In the genomic region with DNA sequence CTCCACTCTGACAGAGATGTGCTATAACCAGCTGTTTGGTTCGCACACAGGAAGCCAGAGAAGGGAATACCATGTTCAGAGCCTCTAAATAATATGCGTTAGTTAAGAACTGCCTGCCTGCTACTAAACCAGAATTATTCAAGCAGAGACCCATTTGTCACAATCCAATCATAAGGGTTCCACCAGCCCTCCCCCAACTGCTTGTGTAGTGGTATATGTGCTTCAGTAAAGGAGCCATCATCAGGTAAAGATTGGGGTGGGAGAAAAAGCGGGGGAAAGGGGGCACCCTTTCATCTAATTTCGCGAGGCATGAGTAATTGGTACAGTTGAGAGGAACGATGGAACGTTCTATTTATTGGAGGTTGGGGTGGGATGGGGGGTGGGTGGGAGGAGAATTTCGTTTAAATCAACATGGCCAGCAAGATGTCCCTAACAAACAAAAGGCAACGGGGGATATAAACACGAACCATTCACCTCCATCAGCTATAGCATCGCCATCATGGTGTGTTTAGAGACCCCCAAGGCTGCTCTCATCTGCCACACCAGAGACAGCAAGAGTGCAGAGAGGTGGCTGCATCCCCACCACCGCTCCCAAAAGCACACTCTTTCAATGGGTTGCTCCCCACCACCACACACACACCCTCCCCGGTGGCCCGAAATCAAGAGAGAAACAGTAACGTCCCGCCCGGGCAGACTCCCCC, we compare ENCODE assay signal across 8 mouse cellular contexts. TPM values are rescaled to one million over a fixed set of nuclear protein-coding genes. Genes with fewer than 3 reads are reported as not detected.
DNase-seq lines count a peak whose midpoint lies in the region; ATAC-seq and TF ChIP-seq lines count a peak whose summit lies in the region.

No protein-coding gene starts in this region.

- H3ac ChIP-seq in myocyte (ENCODE audit: control insufficient read depth, insufficient read length): peak overlapping the region; percentile 62

- H3K27me3 ChIP-seq in kidney, embryonic 14.5 days (ENCODE audit: control insufficient read depth, insufficient read depth, low read length): no peaks in the 10 kb centered on the region
- H3K27me3 ChIP-seq in intestine, embryonic 14.5 days (replicated peaks; ENCODE audit: control insufficient read depth, insufficient read depth, low read length): no peaks in the 10 kb centered on the region
- no peaks in the 10 kb centered on the region for H3K27me3 ChIP-seq in myocyte (ENCODE audit: control insufficient read depth, insufficient read depth, insufficient read length)

- no peak for TF ChIP-seq POLR2A in myocyte (IDR thresholded peaks at IDR 0.05; ENCODE audit: insufficient read length, low read depth)

- H3K4me3 ChIP-seq in kidney, embryonic 14.5 days (ENCODE audit: low read length): peak overlapping the region; percentile 98
- H3K4me3 ChIP-seq in brown adipose tissue, adult 24 weeks (ENCODE audit: insufficient read depth, low read depth, low read length): peak overlapping the region; percentile 83
- peak overlapping the region; percentile 74 for H3K4me3 ChIP-seq in intestine, embryonic 14.5 days (ENCODE audit: low read depth, low read length)
- H3K4me3 ChIP-seq in myocyte: peak overlapping the region; percentile 56

- 4% methylated on average over 15 of the region's 17 CpGs for WGBS in kidney, embryonic 14.5 days
- 2% methylated on average over 17 of the region's 17 CpGs for WGBS in intestine, embryonic 14.5 days

- peak overlapping the region; percentile 65 for H3K4me2 ChIP-seq in kidney, embryonic 14.5 days (replicated peaks; ENCODE audit: low read depth, low read length)
- H3K4me2 ChIP-seq in intestine, embryonic 14.5 days (ENCODE audit: low read length): peak overlapping the region; percentile 89
- peak overlapping the region; percentile 76 for H3K4me2 ChIP-seq in myocyte (ENCODE audit: low read depth)

- DNase-seq in kidney, postnatal 25 days: no peak
- peak; percentile 33 for DNase-seq in CD4-positive helper T cell, adult 2 months (ENCODE audit: low read depth, low spot score)
- DNase-seq in intestine, embryonic 14.5 days (ENCODE audit: low spot score): peak; percentile 80
- no peak for DNase-seq in spleen, postnatal 36 days (ENCODE audit: low spot score in 2 of 2)

- H3K9ac ChIP-seq in kidney, embryonic 14.5 days (ENCODE audit: low read depth, low read length): peak overlapping the region; percentile 88
- peak overlapping the region; percentile 87 for H3K9ac ChIP-seq in intestine, embryonic 14.5 days (ENCODE audit: low read length)

- H3K79me2 ChIP-seq in myocyte (ENCODE audit: control insufficient read depth, insufficient read depth): peaks cover 55% of the 10 kb centered on the region

- peak overlapping the region; percentile 97; the same call in 1 of the 2 replicates for H3K27ac ChIP-seq in kidney, embryonic 14.5 days (ENCODE audit: low read depth, low read length)
- H3K27ac ChIP-seq in brown adipose tissue, adult 24 weeks (replicated peaks; ENCODE audit: low read depth, low read length): no peak overlapping the region
- peak overlapping the region; percentile 96 for H3K27ac ChIP-seq in intestine, embryonic 14.5 days (ENCODE audit: low read depth)

- H3K4me1 ChIP-seq in kidney, embryonic 14.5 days (ENCODE audit: control insufficient read depth, insufficient read depth, low read length): peaks cover 7% of the 10 kb centered on the region
- H3K4me1 ChIP-seq in brown adipose tissue, adult 24 weeks (ENCODE audit: control insufficient read depth, insufficient read depth, insufficient read length, low read length): no peaks in the 10 kb centered on the region
- peaks cover 18% of the 10 kb centered on the region for H3K4me1 ChIP-seq in intestine, embryonic 14.5 days (replicated peaks; ENCODE audit: control insufficient read depth, insufficient read depth, low read length)

- 0 out of 2 replicates have a peak, but pooled peaks have one; percentile 3 for ATAC-seq in kidney, embryonic 14.5 days (ENCODE audit: low FRiP score, low TSS enrichment)
- no peak for ATAC-seq in intestine, embryonic 14.5 days (replicated peaks; ENCODE audit: low FRiP score, low TSS enrichment, low read depth)
- no peak for ATAC-seq in megakaryocyte progenitor cell, adult 5-6 weeks (replicated peaks; ENCODE audit: poor library complexity)

- no peaks in the 10 kb centered on the region for H3K36me3 ChIP-seq in kidney, embryonic 14.5 days (ENCODE audit: control insufficient read depth, insufficient read depth, low read length)
- H3K36me3 ChIP-seq in intestine, embryonic 14.5 days (ENCODE audit: control insufficient read depth, insufficient read depth, low read length): no peaks in the 10 kb centered on the region
- H3K36me3 ChIP-seq in myocyte (ENCODE audit: control insufficient read depth, insufficient read depth): no peaks in the 10 kb centered on the region

- H3K9me3 ChIP-seq in kidney, embryonic 14.5 days (ENCODE audit: control insufficient read depth, low read length): no peaks in the 10 kb centered on the region
- H3K9me3 ChIP-seq in intestine, embryonic 14.5 days (ENCODE audit: control insufficient read depth, low read length): no peaks in the 10 kb centered on the region

TF ChIP-seq in myocyte, 11 proteins besides CTCF, POLR2A, EP300 and RAD21:
- TF ChIP-seq TCF12 (IDR thresholded peaks at IDR 0.05; ENCODE audit: insufficient read depth, poor library complexity, severe bottlenecking) (no peak), TCF3 (IDR thresholded peaks at IDR 0.05; ENCODE audit: insufficient read length, low read depth) (no peak), USF1 (IDR thresholded peaks at IDR 0.05; ENCODE audit: low read depth) (no peak), E2F4 (IDR thresholded peaks at IDR 0.05; ENCODE audit: insufficient read depth) (no peak), CEBPB (IDR thresholded peaks at IDR 0.05; ENCODE audit: insufficient read depth, poor library complexity, severe bottlenecking) (no peak), MYOG (IDR thresholded peaks at IDR 0.05; ENCODE audit: control insufficient read depth in 1 of 3, insufficient read depth in 1 of 3, insufficient read length in 2 of 3, low read depth in 2 of 3) (no peak), MYOD1 (IDR thresholded peaks at IDR 0.05; ENCODE audit: control insufficient read depth in 1 of 3, insufficient read length in 2 of 3, low read depth in 2 of 3) (no peak), REST (IDR thresholded peaks at IDR 0.05; ENCODE audit: insufficient read depth, insufficient read length) (no peak), SRF (IDR thresholded peaks at IDR 0.05; ENCODE audit: control insufficient read depth, insufficient read length, low read depth) (no peak), POLR2AphosphoS2 (IDR thresholded peaks at IDR 0.05; ENCODE audit: insufficient read length, low read depth) (no peak)
TF ChIP-seq in myocyte: peak in this region for 0.

RNA-seq across cellular contexts. Expression of a gene that starts 8.1 kb away (rescaled TPM):
- 61.8 and 64.8 TPM in 2 replicates for polyA plus RNA-seq in kidney, embryonic 14.5 days (2014; fragmentation: Nextera tagmentation; extraction: Ambion mirVana)
- 8.9 and 12.3 TPM in 2 replicates for polyA plus RNA-seq in brown adipose tissue, adult 24 weeks (2012; ENCODE audit: insufficient read depth, insufficient read length, missing spikeins)
- 51.4 and 60.6 TPM in 2 replicates for polyA plus RNA-seq in intestine, embryonic 14.5 days (2014; fragmentation: Nextera tagmentation; extraction: Ambion mirVana)
- polyA plus RNA-seq in myocyte (2012; fragmentation: generic; extraction: Trizol): 5.9 TPM
- 56.1 and 75.9 TPM in 2 replicates for total RNA-seq in megakaryocyte progenitor cell, adult 5-6 weeks (2015)
- total RNA-seq in megakaryocyte progenitor cell, adult 5-6 weeks (2017): 20.3 and 40.8 TPM in 2 replicates

Comparison
In these comparisons a context has a peak if more than half of its experiments do, and no peak if none do; other contexts are left out.
1. DNase-seq: peak in CD4-positive helper T cell, adult 2 months (single experiment) and intestine, embryonic 14.5 days (single experiment); none in kidney, postnatal 25 days (0 of 2) and spleen, postnatal 36 days (0 of 2).
2. Peak in every context shown above with its lines, with median percentiles within 50 percentile points of each other: H3K4me2 ChIP-seq and H3K4me3 ChIP-seq.